Mouse (Mus musculus) ES-E14 (cell line): ENCODE data around the gene Psg25. TPM values are rescaled to one million over a fixed set of nuclear protein-coding genes. Genes with fewer than 3 reads are reported as not detected.
"Not testable (repeated sequence)": the region's sequence is repeated elsewhere in the genome, so short reads cannot be mapped to it uniquely, and the experiment has no call there.

Experiments used
- DNase-seq: peaks from one replicate; pipeline ENCODE4 v3.0.0-alpha.2; 2013; ENCODE audit warnings: low read depth, low spot score
- H3K27ac ChIP-seq: 2 replicates; pipeline ENCODE4 v1.5.1; 2012; ENCODE audit warnings: low read depth, mild to moderate bottlenecking, low read length, moderate library complexity, mixed read lengths; ENCODE audit not compliant: poor library complexity, insufficient read depth, severe bottlenecking
- H3K36me3 ChIP-seq: 2 replicates; pipeline ENCODE4 v1.6.1; 2012; ENCODE audit warnings: mild to moderate bottlenecking, low read length, moderate library complexity, mixed read lengths; ENCODE audit not compliant: control insufficient read depth, poor library complexity, insufficient read depth, severe bottlenecking
- H3K4me1 ChIP-seq, 2 experiments: fragments of 150-350 bp in 1 of 2; sonication (generic) in 1 of 2; 2 replicates each; pipeline ENCODE4 v1.6.1; 2012; ENCODE audit warnings: low read length in 2 of 2, mild to moderate bottlenecking in 1 of 2, mixed read lengths in 1 of 2; ENCODE audit not compliant: control insufficient read depth in 2 of 2, insufficient read depth in 2 of 2, poor library complexity in 1 of 2
- H3K4me3 ChIP-seq, 2 experiments: fragments of 150-350 bp in 1 of 2; sonication (generic) in 1 of 2; 2 replicates each; pipeline ENCODE4 v1.5.1; 2012; ENCODE audit warnings: low read length in 2 of 2, low read depth in 1 of 2, mild to moderate bottlenecking in 1 of 2, mixed read lengths in 1 of 2; ENCODE audit not compliant: insufficient read depth in 1 of 2, poor library complexity in 1 of 2, severe bottlenecking in 1 of 2
- H3K9ac ChIP-seq: 2 replicates; pipeline ENCODE4 v1.6.1; 2012; ENCODE audit warnings: low read depth, mild to moderate bottlenecking, low read length, mixed read lengths; ENCODE audit not compliant: poor library complexity, insufficient read depth, severe bottlenecking
- H3K9me3 ChIP-seq: fragments of 150-350 bp; sonication (generic); 2 replicates; pipeline ENCODE4 v1.6.1; 2012; ENCODE audit warnings: low read depth, mild to moderate bottlenecking, low read length; ENCODE audit not compliant: control insufficient read depth, insufficient read depth
- CHD2 ChIP-seq: IDR thresholded peaks from 2 replicates; pipeline ENCODE4 v1.6.1; 2014; ENCODE audit warnings: mild to moderate bottlenecking, low read depth, low read length, inconsistent platforms
- HCFC1 ChIP-seq: IDR thresholded peaks from 2 replicates; pipeline ENCODE4 v1.6.1; 2012; ENCODE audit warnings: low read length, inconsistent platforms, borderline replicate concordance; ENCODE audit not compliant: insufficient read depth
- MAFK ChIP-seq: IDR thresholded peaks from 2 replicates; pipeline ENCODE4 v1.6.1; 2014; ENCODE audit warnings: mild to moderate bottlenecking, low read depth, low read length, inconsistent platforms; ENCODE audit not compliant: insufficient read depth
- ZC3H11A ChIP-seq: IDR thresholded peaks from 2 replicates; pipeline ENCODE4 v1.6.1; 2012; ENCODE audit warnings: low read depth, mild to moderate bottlenecking, inconsistent platforms, low read length, borderline replicate concordance
- ZNF384 ChIP-seq: IDR thresholded peaks from 2 replicates; pipeline ENCODE4 v1.6.1; 2012; ENCODE audit warnings: low read depth, low read length, inconsistent platforms
- in situ Hi-C, 2 experiments: fragments of 600-800 bp; cut with MboI; formaldehyde crosslinking; loops; one replicate each; pipeline ENCODE4 v1.15.1; 2025; ENCODE audit warnings: low sequenced_read_pairs in 2 of 2, inconsistent platforms in 1 of 2; ENCODE audit not compliant: unreplicated experiment in 2 of 2
- total RNA-seq: library from RNA; depleted of rRNA; stranded (reverse); fragments of 300-350 nt; gene quantifications from 2 replicates; pipeline ENCODE4 v1.2.3, GENCODE M21; 2012; rRNA removed

The Psg25 gene
- total RNA-seq, 1 experiment = not detected

DNA sequence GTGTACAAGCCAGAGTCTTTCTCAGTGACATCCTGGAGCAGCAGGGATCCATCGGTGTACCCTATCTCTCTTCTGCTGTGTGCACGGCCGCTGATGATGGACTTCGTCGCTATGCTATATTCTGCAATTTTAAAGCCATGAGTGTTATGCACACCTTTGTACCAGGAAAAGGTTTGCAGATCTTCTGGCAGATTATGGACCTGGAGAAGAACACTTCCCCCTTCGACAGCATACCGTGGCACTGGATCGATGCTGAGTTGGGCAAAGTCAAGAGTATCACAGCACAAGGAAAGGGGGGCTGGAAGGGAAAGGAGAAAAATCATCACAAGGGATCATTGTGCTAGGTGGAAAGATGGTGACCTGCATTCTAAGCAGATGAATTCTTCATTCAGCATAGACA lies 7.4 kb downstream of the Psg25 start:
- TF ChIP-seq MAFK (no peak), CHD2 (no peak), ZNF384 (no peak), HCFC1 (no peak), ZC3H11A (no peak)
- in situ Hi-C loops = no loop called here
- Histone ChIP-seq H3K27ac (no peak overlapping the region), H3K4me3 (no peak overlapping the region), H3K9me3 (no peaks in the 10 kb centered on the region), H3K4me1 (no peaks in the 10 kb centered on the region), H3K9ac (no peak overlapping the region), H3K36me3 (no peaks in the 10 kb centered on the region)
- no peak for DNase-seq

- H3K4me3 ChIP-seq, H3K4me1 ChIP-seq, H3K9me3 ChIP-seq, H3K27ac ChIP-seq, H3K9ac ChIP-seq, H3K36me3 ChIP-seq, in situ Hi-C loops, DNase-seq: not testable (repeated sequence)
These were observed 19.2 kb downstream of the Psg25 start for GRCm38 (mm10) chr7:18512848-18513247.

DNA sequence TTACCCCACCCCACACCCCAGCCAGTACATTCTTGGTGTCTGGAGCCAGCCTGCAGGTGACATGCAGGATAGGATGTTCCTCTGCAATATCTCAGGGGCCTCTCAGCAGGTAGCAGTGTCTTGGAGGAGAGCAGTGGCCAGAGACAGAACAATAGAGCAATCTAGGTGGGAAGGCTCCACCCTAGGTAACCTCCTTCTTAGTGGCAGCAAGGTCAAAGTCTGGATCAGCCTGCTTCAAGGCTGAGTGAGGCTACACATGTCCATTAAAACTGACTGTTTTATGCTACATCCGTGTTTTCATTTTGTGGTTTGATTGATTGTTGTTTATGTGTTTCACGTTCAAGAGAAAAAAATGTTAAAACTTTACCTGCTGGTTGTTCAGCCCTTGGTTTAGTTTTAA lies 19.7 kb downstream of the Psg25 start:
- H3K9ac ChIP-seq, H3K9me3 ChIP-seq, in situ Hi-C loops, DNase-seq, H3K27ac ChIP-seq, H3K36me3 ChIP-seq, H3K4me3 ChIP-seq, H3K4me1 ChIP-seq: not testable (repeated sequence)

GRCm38 (mm10) chr7:18511479-18511878 lies 20.6 kb downstream of the Psg25 start:
- Histone ChIP-seq H3K4me3 (no peak overlapping the region), H3K36me3 (no peaks in the 10 kb centered on the region), H3K27ac (no peak overlapping the region), H3K4me1 (no peaks in the 10 kb centered on the region), H3K9ac (no peak overlapping the region), H3K9me3 (no peaks in the 10 kb centered on the region)
- DNase-seq = no peak
- TF ChIP-seq MAFK (no peak), ZC3H11A (no peak), ZNF384 (no peak), CHD2 (no peak), HCFC1 (no peak)
- in situ Hi-C loops = no loop called here

- H3K9me3 ChIP-seq = no peaks in the 10 kb centered on the region
- no peak within 1 kb of the TSS for H3K9ac ChIP-seq
- DNase-seq = no peak
- no peak within 1 kb of the TSS for H3K4me3 ChIP-seq
- no peak within 1 kb of the TSS for H3K27ac ChIP-seq
- no peaks in the 10 kb centered on the region for H3K4me1 ChIP-seq
- TF ChIP-seq CHD2 (no peak), ZNF384 (no peak), HCFC1 (no peak), MAFK (no peak), ZC3H11A (no peak)
- no peaks in the 10 kb centered on the region for H3K36me3 ChIP-seq
- in situ Hi-C loops = no loop called here
These were observed 48.0 kb downstream of the Psg25 start, which contains the start of gene Psg26 for GRCm38 (mm10) chr7:18484077-18484476. Psg26 (minus strand) TSS chr7:18484177.

Other genes starting within 250 kb of the Psg25 start
- not detected in 2 replicates for gene Psg18, start 177.3 kb downstream of the Psg25 start, total RNA-seq
- gene Psg28, start 100.2 kb downstream of the Psg25 start, total RNA-seq = not detected in 2 replicates
- gene Psg26, start 48.1 kb downstream of the Psg25 start, total RNA-seq = not detected in 2 replicates
- gene Psg27, start 35.0 kb upstream of the Psg25 start, total RNA-seq = not detected in 2 replicates
- 0.13 and 0.16 TPM in 2 replicates for gene Psg23, start 84.2 kb upstream of the Psg25 start, total RNA-seq
- gene Psg21, start 124.5 kb upstream of the Psg25 start, total RNA-seq = not detected in 2 replicates
- gene Psg20, start 153.9 kb upstream of the Psg25 start, total RNA-seq = not detected in 2 replicates
- not detected in 2 replicates for gene Psg22, start 185.8 kb upstream of the Psg25 start, total RNA-seq